Mouse (Mus musculus) cortical plate, adult 2 months (tissue): Measurements from ENCODE around the gene Tcta.

ENCODE experiments used
- CTCF ChIP-seq: fragments of 200-500 bp; IDR thresholded peaks from 2 replicates; pipeline ENCODE4 v1.5.1; 2011; ENCODE audit warnings: mild to moderate bottlenecking, control low read depth, low read length; ENCODE audit not compliant: insufficient read depth; ENCODE audit errors: extremely low read depth
- POLR2A ChIP-seq: fragments of 200-500 bp; IDR thresholded peaks from 2 replicates; pipeline ENCODE4 v1.6.1; 2011; ENCODE audit warnings: mild to moderate bottlenecking, low read length, control low read depth; ENCODE audit not compliant: insufficient read depth; ENCODE audit errors: extremely low read depth

DNA sequence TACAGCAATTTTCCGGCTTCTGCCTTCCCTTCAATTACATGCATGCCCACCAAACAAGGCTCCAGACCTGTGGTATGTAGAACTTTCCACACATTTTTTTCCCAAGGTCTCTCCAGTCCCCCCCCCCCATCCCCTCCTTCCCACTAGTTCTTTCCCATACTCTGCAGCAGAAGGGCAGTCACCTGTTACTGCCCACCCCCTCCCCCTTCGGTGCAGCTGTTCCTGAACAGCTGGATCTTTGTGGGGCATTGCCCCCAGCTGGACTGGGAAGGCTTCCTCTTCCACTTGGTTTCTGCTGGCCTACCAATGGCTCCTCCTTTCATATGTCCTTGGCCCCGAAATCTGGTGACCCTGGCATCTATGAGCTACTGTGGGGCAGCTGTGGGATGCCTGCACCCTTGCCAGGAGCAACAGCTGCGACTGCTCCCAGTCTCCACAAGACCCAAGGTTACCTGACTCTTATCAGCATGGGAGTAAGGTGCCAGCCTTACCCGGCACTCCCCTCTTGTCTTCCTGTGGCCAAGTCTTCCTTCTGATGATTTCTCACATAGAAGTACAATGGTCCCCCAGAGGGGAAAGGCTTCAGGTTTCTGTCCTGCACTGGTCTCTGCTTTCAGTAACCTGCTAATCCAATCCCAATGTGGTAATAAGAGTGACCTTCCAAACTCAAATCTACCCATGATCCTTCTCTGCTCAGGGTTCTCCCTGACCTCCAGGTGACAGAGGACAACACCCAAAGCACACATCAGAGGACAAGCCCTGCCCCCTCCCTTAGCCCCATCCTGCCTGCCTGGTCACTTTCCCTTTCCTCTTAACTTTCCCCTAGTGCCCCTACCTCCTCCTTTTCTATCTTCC, 31.3 kb downstream of the Tcta start:
- TF ChIP-seq POLR2A (no peak), CTCF (no peak)
